16 mouse cellular contexts compared by ENCODE assay signal in genomic region chr2:179921021-179921653, GRCm38 (mm10). TPM values are rescaled to one million over a fixed set of nuclear protein-coding genes. Genes with fewer than 3 reads are reported as not detected.
DNase-seq lines count a peak whose midpoint lies in the region; ATAC-seq and TF ChIP-seq lines count a peak whose summit lies in the region.
"Had no signal": no experiment of that assay in that cellular context is flagged by ENCODE, and none has a peak within 500 bp of the region (broad histone marks: within the 10 kb centered on the region; RNA-seq: fewer than 3 reads in every experiment).

No protein-coding gene starts in this region.

- TF ChIP-seq EP300 in liver, postnatal 0 days (IDR thresholded peaks at IDR 0.05; ENCODE audit: low read depth), result no peak

- no peak overlapping the region for H3K4me2 ChIP-seq in hindbrain, postnatal 0 days (ENCODE audit: low read depth, low read length)
- no peak overlapping the region for H3K4me2 ChIP-seq in liver, postnatal 0 days (ENCODE audit: low read depth, low read length)
- no peak overlapping the region for H3K4me2 ChIP-seq in liver, embryonic 11.5 days
- H3K4me2 ChIP-seq: forebrain, embryonic 13.5 days; hindbrain, embryonic 12.5 days; kidney, embryonic 15.5 days had no signal

- H3K4me1 ChIP-seq in hindbrain, postnatal 0 days (ENCODE audit: insufficient read depth, low read length), result no peaks in the 10 kb centered on the region
- H3K4me1 ChIP-seq in hindbrain, embryonic 10.5 days (replicated peaks), result no peaks in the 10 kb centered on the region
- H3K4me1 ChIP-seq in liver, postnatal 0 days (ENCODE audit: insufficient read depth), result no peaks in the 10 kb centered on the region
- no peaks in the 10 kb centered on the region for H3K4me1 ChIP-seq in liver, embryonic 11.5 days (replicated peaks; ENCODE audit: control insufficient read depth, insufficient read depth, low read length)
- H3K4me1 ChIP-seq: forebrain, embryonic 13.5 days; heart, embryonic 10.5 days; kidney, embryonic 15.5 days; limb, embryonic 10.5 days had no signal

- no peaks in the 10 kb centered on the region for H3K27me3 ChIP-seq in hindbrain, postnatal 0 days (ENCODE audit: insufficient read depth, low read length)
- no peaks in the 10 kb centered on the region for H3K27me3 ChIP-seq in hindbrain, embryonic 10.5 days (ENCODE audit: insufficient read depth, poor library complexity, severe bottlenecking)
- H3K27me3 ChIP-seq in liver, postnatal 0 days (ENCODE audit: insufficient read depth, low read length), result no peaks in the 10 kb centered on the region
- no peaks in the 10 kb centered on the region for H3K27me3 ChIP-seq in liver, embryonic 11.5 days (replicated peaks; ENCODE audit: control insufficient read depth, insufficient read depth, low read length)
- H3K27me3 ChIP-seq: forebrain, embryonic 13.5 days; hindbrain, embryonic 12.5 days; kidney, embryonic 15.5 days had no signal

- no peaks in the 10 kb centered on the region for H3K9me3 ChIP-seq in hindbrain, postnatal 0 days (ENCODE audit: low read length)
- peaks cover 7% of the 10 kb centered on the region; the same call in 1 of the 2 replicates for H3K9me3 ChIP-seq in hindbrain, embryonic 10.5 days
- no peaks in the 10 kb centered on the region for H3K9me3 ChIP-seq in liver, postnatal 0 days (ENCODE audit: low read length)
- no peaks in the 10 kb centered on the region for H3K9me3 ChIP-seq in liver, embryonic 11.5 days (ENCODE audit: control insufficient read depth, low read length)
- H3K9me3 ChIP-seq: forebrain, embryonic 13.5 days; heart, embryonic 10.5 days; kidney, embryonic 15.5 days; limb, embryonic 10.5 days had no signal

- peaks cover 50% of the 10 kb centered on the region for H3K36me3 ChIP-seq in hindbrain, postnatal 0 days (ENCODE audit: insufficient read depth, low read length)
- peaks cover 100% of the 10 kb centered on the region for H3K36me3 ChIP-seq in hindbrain, embryonic 10.5 days
- peaks cover 60% of the 10 kb centered on the region for H3K36me3 ChIP-seq in liver, postnatal 0 days (replicated peaks; ENCODE audit: insufficient read depth, low read length)
- peaks cover 42% of the 10 kb centered on the region for H3K36me3 ChIP-seq in liver, embryonic 11.5 days (ENCODE audit: control insufficient read depth, insufficient read depth, low read length)

- peak; percentile 25 for DNase-seq in cerebellum, adult 11-12 months
- no peak for DNase-seq in cerebellum, adult 9-10 months
- DNase-seq in hindbrain, postnatal 0 days (ENCODE audit: low spot score), result peak; percentile 19
- DNase-seq in hindbrain, embryonic 10.5 days (ENCODE audit: low spot score), result no peak
- no peak for DNase-seq in liver, postnatal 0 days
- DNase-seq in liver, embryonic 11.5 days (ENCODE audit: low spot score), result no peak
- DNase-seq in brain, adult 2 months (ENCODE audit: low read depth, low spot score), result peak; percentile 24
- DNase-seq in adrenal gland, postnatal 4 days (ENCODE audit: low spot score in 2 of 2), result no peak
- DNase-seq: cerebellum, postnatal 36 days; layer of hippocampus, postnatal 36 days; midbrain, embryonic 14.5 days had no signal

- H3K27ac ChIP-seq in hindbrain, postnatal 0 days, result no peak overlapping the region
- no peak overlapping the region for H3K27ac ChIP-seq in hindbrain, embryonic 10.5 days
- H3K27ac ChIP-seq in liver, postnatal 0 days (ENCODE audit: low read depth), result no peak overlapping the region
- H3K27ac ChIP-seq in liver, embryonic 11.5 days (ENCODE audit: low read depth, low read length), result no peak overlapping the region
- H3K27ac ChIP-seq: forebrain, embryonic 13.5 days; heart, embryonic 10.5 days; hindbrain, embryonic 12.5 days; kidney, embryonic 15.5 days; limb, embryonic 10.5 days had no signal

- no peak overlapping the region for H3K9ac ChIP-seq in hindbrain, postnatal 0 days (replicated peaks; ENCODE audit: low read length)
- no peak overlapping the region for H3K9ac ChIP-seq in liver, postnatal 0 days (replicated peaks)
- H3K9ac ChIP-seq in liver, embryonic 11.5 days (ENCODE audit: low read depth, low read length), result no peak overlapping the region
- H3K9ac ChIP-seq: forebrain, embryonic 13.5 days; hindbrain, embryonic 12.5 days; kidney, embryonic 15.5 days had no signal

- peak; percentile 28 for TF ChIP-seq CTCF in hindbrain, postnatal 0 days (IDR thresholded peaks at IDR 0.05; ENCODE audit: low read depth)
- peak; percentile 26; the same call in 1 of the 2 replicates for TF ChIP-seq CTCF in liver, postnatal 0 days (IDR thresholded peaks at IDR 0.05; ENCODE audit: low read depth)

- 83% methylated on average over 8 of the region's 8 CpGs for WGBS in hindbrain, postnatal 0 days
- 94% methylated on average over 8 of the region's 8 CpGs for WGBS in hindbrain, embryonic 10.5 days
- 96% methylated on average over 8 of the region's 8 CpGs for WGBS in liver, postnatal 0 days (ENCODE audit: insufficient replicate concordance)
- WGBS in liver, embryonic 11.5 days, result 94% methylated on average over 8 of the region's 8 CpGs

- H3K4me3 ChIP-seq in hindbrain, postnatal 0 days (ENCODE audit: low read length), result no peak overlapping the region
- H3K4me3 ChIP-seq in hindbrain, embryonic 10.5 days, result no peak overlapping the region
- H3K4me3 ChIP-seq in liver, postnatal 0 days (ENCODE audit: low read depth, low read length), result no peak overlapping the region
- H3K4me3 ChIP-seq in liver, embryonic 11.5 days (ENCODE audit: low read depth, low read length), result no peak overlapping the region
- H3K4me3 ChIP-seq: forebrain, embryonic 13.5 days; heart, embryonic 10.5 days; hindbrain, embryonic 12.5 days; kidney, embryonic 15.5 days; limb, embryonic 10.5 days had no signal

- no peak for ATAC-seq in hindbrain, postnatal 0 days
- no peak for ATAC-seq in liver, postnatal 0 days
- no peak for ATAC-seq in liver, embryonic 11.5 days (replicated peaks; ENCODE audit: low FRiP score)
- ATAC-seq: forebrain, embryonic 13.5 days had no signal

RNA-seq across cellular contexts. Expression of gene Taf4, which starts 55.3 kb away (rescaled TPM):
- total RNA-seq in hindbrain, postnatal 0 days (2014; rRNA removed), result 12.1 and 13.6 TPM in 2 replicates
- polyA plus RNA-seq in hindbrain, postnatal 0 days (2015; fragmentation: Nextera tagmentation; extraction: Ambion mirVana), result 2.5 and 3.0 TPM in 2 replicates
- polyA plus RNA-seq in hindbrain, embryonic 10.5 days (2016; fragmentation: Nextera tagmentation; extraction: Ambion mirVana), result 3.7 and 4.4 TPM in 2 replicates
- 1.7 TPM in 2 replicates for polyA plus RNA-seq in liver, postnatal 0 days (2015; fragmentation: Nextera tagmentation; extraction: Ambion mirVana)
- 4.2 and 4.9 TPM in 2 replicates for polyA plus RNA-seq in liver, embryonic 11.5 days (2014; fragmentation: Nextera tagmentation; extraction: Ambion mirVana)
- total RNA-seq in adrenal gland, postnatal 4 days (2021), result 10 to 100 TPM; 22.7 to 26.0 TPM

Comparison
In these comparisons a context has a peak if more than half of its experiments do, and no peak if none do; other contexts are left out.
1. DNase-seq: peak in cerebellum, adult 11-12 months (single experiment), hindbrain, postnatal 0 days (single experiment) and brain, adult 2 months (single experiment); none in cerebellum, adult 9-10 months (single experiment), hindbrain, embryonic 10.5 days (single experiment), liver, postnatal 0 days (single experiment), liver, embryonic 11.5 days (single experiment) and adrenal gland, postnatal 4 days (0 of 2).